Mouse (Mus musculus): Measurements from ENCODE around the gene Dap. TPM values are rescaled to one million over a fixed set of nuclear protein-coding genes. Genes with fewer than 3 reads are reported as not detected.
A peak's percentile ranks its signal among the peaks of the same experiment; 100 is the strongest.

Dap gene
- total and polyA plus RNA-seq, 2 experiments from 2014 or later, result 36.8 to 47.5 TPM

GRCm38 (mm10) chr15:31272695-31273094 is 48.6 kb downstream of the Dap start:
- H3K4me3 ChIP-seq (ENCODE audit: low read depth, low read length), result no peak overlapping the region
- H3K9ac ChIP-seq (replicated peaks; ENCODE audit: low read depth, low read length), result no peak overlapping the region
- H3K9me3 ChIP-seq (replicated peaks; ENCODE audit: control insufficient read depth, low read length), result no peaks in the 10 kb centered on the region
- 81% methylated on average over 7 of the region's 7 CpGs for WGBS
- H3K27ac ChIP-seq (ENCODE audit: low read depth), result no peak overlapping the region
- TF ChIP-seq CTCF (IDR thresholded peaks at IDR 0.05; ENCODE audit: low read depth) (no peak), EP300 (IDR thresholded peaks at IDR 0.05; ENCODE audit: low read depth) (no peak)
- no peak for ATAC-seq (ENCODE audit: insufficient read depth, low read depth)
- H3K4me2 ChIP-seq (ENCODE audit: low read depth, low read length), result no peak overlapping the region
- H3K27me3 ChIP-seq (ENCODE audit: control insufficient read depth, insufficient read depth, low read length), result no peaks in the 10 kb centered on the region
- no peak for DNase-seq (ENCODE audit: low spot score)
- no peaks in the 10 kb centered on the region for H3K4me1 ChIP-seq (ENCODE audit: control insufficient read depth, insufficient read depth)
- H3K36me3 ChIP-seq (replicated peaks; ENCODE audit: control insufficient read depth, insufficient read depth, low read length), result peaks cover 6% of the 10 kb centered on the region; the same call in 1 of the 2 replicates

- 31% methylated on average over 10 of the region's 10 CpGs for WGBS
- Histone ChIP-seq H3K36me3 (replicated peaks; ENCODE audit: control insufficient read depth, insufficient read depth, low read length) (peaks cover 6% of the 10 kb centered on the region; the same call in 1 of the 2 replicates), H3K4me1 (ENCODE audit: control insufficient read depth, insufficient read depth) (no peaks in the 10 kb centered on the region; the same call in 1 of the 2 replicates), H3K4me3 (ENCODE audit: low read depth, low read length) (no peak overlapping the region), H3K27me3 (ENCODE audit: control insufficient read depth, insufficient read depth, low read length) (no peaks in the 10 kb centered on the region), H3K27ac (ENCODE audit: low read depth) (no peak overlapping the region), H3K9ac (replicated peaks; ENCODE audit: low read depth, low read length) (no peak overlapping the region), H3K9me3 (replicated peaks; ENCODE audit: control insufficient read depth, low read length) (no peaks in the 10 kb centered on the region), H3K4me2 (ENCODE audit: low read depth, low read length) (no peak overlapping the region)
- no peak for TF ChIP-seq CTCF (IDR thresholded peaks at IDR 0.05; ENCODE audit: low read depth)
- ATAC-seq (ENCODE audit: insufficient read depth, low read depth) (0 out of 2 replicates have a peak, but pooled peaks have one; percentile 37), DNase-seq (ENCODE audit: low spot score) (no peak)
Observed at GRCm38 (mm10) chr15:31273509-31273908, 49.4 kb downstream of the Dap start.

GRCm38 (mm10) chr15:31278090-31278489 is 54.0 kb downstream of the Dap start:
- 21% methylated on average over 4 of the region's 4 CpGs for WGBS
- TF ChIP-seq EP300 (IDR thresholded peaks at IDR 0.05; ENCODE audit: low read depth) (no peak), CTCF (IDR thresholded peaks at IDR 0.05; ENCODE audit: low read depth) (no peak)
- ATAC-seq (ENCODE audit: insufficient read depth, low read depth) (no peak), DNase-seq (ENCODE audit: low spot score) (peak; percentile 48)
- Histone ChIP-seq H3K4me1 (ENCODE audit: control insufficient read depth, insufficient read depth) (no peaks in the 10 kb centered on the region; the same call in 1 of the 2 replicates), H3K36me3 (replicated peaks; ENCODE audit: control insufficient read depth, insufficient read depth, low read length) (peaks cover 6% of the 10 kb centered on the region; the same call in 1 of the 2 replicates), H3K4me3 (ENCODE audit: low read depth, low read length) (no peak overlapping the region), H3K27ac (ENCODE audit: low read depth) (no peak overlapping the region), H3K9ac (replicated peaks; ENCODE audit: low read depth, low read length) (no peak overlapping the region), H3K4me2 (ENCODE audit: low read depth, low read length) (no peak overlapping the region), H3K27me3 (ENCODE audit: control insufficient read depth, insufficient read depth, low read length) (no peaks in the 10 kb centered on the region), H3K9me3 (replicated peaks; ENCODE audit: control insufficient read depth, low read length) (no peaks in the 10 kb centered on the region)

GRCm38 (mm10) chr15:31279120-31279519 is 55.0 kb downstream of the Dap start:
- Histone ChIP-seq H3K4me2 (ENCODE audit: low read depth, low read length) (no peak overlapping the region), H3K9me3 (replicated peaks; ENCODE audit: control insufficient read depth, low read length) (no peaks in the 10 kb centered on the region), H3K4me3 (ENCODE audit: low read depth, low read length) (no peak overlapping the region), H3K36me3 (replicated peaks; ENCODE audit: control insufficient read depth, insufficient read depth, low read length) (0 out of 2 replicates have a peak, but pooled peaks cover 6% of the 10 kb centered on the region), H3K27me3 (ENCODE audit: control insufficient read depth, insufficient read depth, low read length) (no peaks in the 10 kb centered on the region), H3K27ac (ENCODE audit: low read depth) (no peak overlapping the region), H3K4me1 (ENCODE audit: control insufficient read depth, insufficient read depth) (no peaks in the 10 kb centered on the region; the same call in 1 of the 2 replicates), H3K9ac (replicated peaks; ENCODE audit: low read depth, low read length) (no peak overlapping the region)
- ATAC-seq (ENCODE audit: insufficient read depth, low read depth) (no peak), DNase-seq (ENCODE audit: low spot score) (no peak)
- WGBS, result 75% methylated on average over 2 of the region's 2 CpGs
- TF ChIP-seq CTCF (IDR thresholded peaks at IDR 0.05; ENCODE audit: low read depth), result no peak
- no peak for TF ChIP-seq EP300 (IDR thresholded peaks at IDR 0.05; ENCODE audit: low read depth)

- WGBS, result 66% methylated on average over 6 of the region's 6 CpGs
- no peak overlapping the region for H3K4me2 ChIP-seq (ENCODE audit: low read depth, low read length)
- ATAC-seq (ENCODE audit: insufficient read depth, low read depth) (no peak), DNase-seq (ENCODE audit: low spot score) (no peak)
- no peak overlapping the region for H3K27ac ChIP-seq (ENCODE audit: low read depth)
- no peak overlapping the region for H3K9ac ChIP-seq (replicated peaks; ENCODE audit: low read depth, low read length)
- H3K27me3 ChIP-seq (ENCODE audit: control insufficient read depth, insufficient read depth, low read length), result no peaks in the 10 kb centered on the region
- 0 out of 2 replicates have a peak, but pooled peaks cover 2% of the 10 kb centered on the region for H3K36me3 ChIP-seq (replicated peaks; ENCODE audit: control insufficient read depth, insufficient read depth, low read length)
- H3K4me1 ChIP-seq (ENCODE audit: control insufficient read depth, insufficient read depth), result no peaks in the 10 kb centered on the region; the same call in 1 of the 2 replicates
- no peak for TF ChIP-seq CTCF (IDR thresholded peaks at IDR 0.05; ENCODE audit: low read depth)
- TF ChIP-seq EP300 (IDR thresholded peaks at IDR 0.05; ENCODE audit: low read depth), result no peak
- no peak overlapping the region for H3K4me3 ChIP-seq (ENCODE audit: low read depth, low read length)
- H3K9me3 ChIP-seq (replicated peaks; ENCODE audit: control insufficient read depth, low read length), result no peaks in the 10 kb centered on the region
Observed at GRCm38 (mm10) chr15:31279577-31280004, 55.5 kb downstream of the Dap start.

- H3K36me3 ChIP-seq (replicated peaks; ENCODE audit: control insufficient read depth, insufficient read depth, low read length), result no peaks in the 10 kb centered on the region
- no peak for TF ChIP-seq EP300 (IDR thresholded peaks at IDR 0.05; ENCODE audit: low read depth)
- TF ChIP-seq CTCF (IDR thresholded peaks at IDR 0.05; ENCODE audit: low read depth), result no peak
- no peak overlapping the region for H3K4me3 ChIP-seq (ENCODE audit: low read depth, low read length)
- H3K4me2 ChIP-seq (ENCODE audit: low read depth, low read length), result no peak overlapping the region
- DNase-seq (ENCODE audit: low spot score), result no peak
- H3K4me1 ChIP-seq (ENCODE audit: control insufficient read depth, insufficient read depth), result no peaks in the 10 kb centered on the region; the same call in 1 of the 2 replicates
- H3K9ac ChIP-seq (replicated peaks; ENCODE audit: low read depth, low read length), result no peak overlapping the region
- WGBS, result 85% methylated on average over 5 of the region's 5 CpGs
- H3K9me3 ChIP-seq (replicated peaks; ENCODE audit: control insufficient read depth, low read length), result no peaks in the 10 kb centered on the region
- ATAC-seq (ENCODE audit: insufficient read depth, low read depth), result no peak
- no peaks in the 10 kb centered on the region for H3K27me3 ChIP-seq (ENCODE audit: control insufficient read depth, insufficient read depth, low read length)
- no peak overlapping the region for H3K27ac ChIP-seq (ENCODE audit: low read depth)
Observed at GRCm38 (mm10) chr15:31280059-31280458, 55.9 kb downstream of the Dap start.
